Mouse (Mus musculus) lung, postnatal 0 days (tissue): ENCODE results near the gene Fxyd5. TPM values are rescaled to one million over a fixed set of nuclear protein-coding genes. Genes with fewer than 3 reads are reported as not detected.

Source experiments
- ATAC-seq: fragments of 200-750 bp; cut with Nextera tagmentation; 2 replicates; pipeline ENCODE4 v1.8.0; 2017; ENCODE audit warnings: moderate library complexity
- DNase-seq: peaks from one replicate; pipeline ENCODE4 v3.0.0-alpha.2; 2016; ENCODE audit warnings: low spot score
- H3K27ac ChIP-seq: fragments of 300-500 bp; sonication (generic); 2 replicates; pipeline ENCODE4 v1.5.1; 2014; ENCODE audit warnings: antibody characterized with exemption, mild to moderate bottlenecking, low read length, mixed read lengths
- H3K27me3 ChIP-seq: fragments of 300-500 bp; sonication (generic); replicated peaks from 2 replicates; pipeline ENCODE4 v1.6.1; 2014; ENCODE audit warnings: low read length, mixed read lengths; ENCODE audit not compliant: insufficient read depth
- H3K36me3 ChIP-seq: fragments of 300-500 bp; sonication (generic); 2 replicates; pipeline ENCODE4 v1.6.1; 2014; ENCODE audit warnings: low read length, mixed read lengths; ENCODE audit not compliant: insufficient read depth
- H3K4me1 ChIP-seq: fragments of 300-500 bp; sonication (generic); 2 replicates; pipeline ENCODE4 v1.6.1; 2014; ENCODE audit warnings: antibody characterized with exemption, low read depth, low read length, mixed read lengths; ENCODE audit not compliant: insufficient read depth
- H3K4me2 ChIP-seq: fragments of 300-500 bp; sonication (generic); replicated peaks from 2 replicates; pipeline ENCODE4 v1.6.1; 2014; ENCODE audit warnings: low read depth, mild to moderate bottlenecking, low read length, moderate library complexity, mixed read lengths
- H3K4me3 ChIP-seq: fragments of 300-500 bp; sonication (generic); 2 replicates; pipeline ENCODE4 v1.5.1; 2014; ENCODE audit warnings: low read depth, low read length
- H3K9ac ChIP-seq: fragments of 300-500 bp; sonication (generic); replicated peaks from 2 replicates; pipeline ENCODE4 v1.6.1; 2014; ENCODE audit warnings: low read depth, mild to moderate bottlenecking
- H3K9me3 ChIP-seq: fragments of 300-500 bp; sonication (generic); 2 replicates; pipeline ENCODE4 v1.6.1; 2016; ENCODE audit warnings: low read length, mixed read lengths
- CTCF ChIP-seq: IDR thresholded peaks from 2 replicates; pipeline ENCODE4 v1.5.1; 2016; ENCODE audit warnings: antibody characterized with exemption, mild to moderate bottlenecking
- EP300 ChIP-seq: IDR thresholded peaks from 2 replicates; pipeline ENCODE4 v1.6.1; 2016; ENCODE audit warnings: antibody characterized with exemption, mild to moderate bottlenecking, control low read depth
- WGBS: fragments of 180-500 bp; shearing (Covaris S2); extraction: QIAGEN DNeasy Blood & Tissue Kit; methylation state at CpG from one replicate; pipeline ENCODE4 v1.1.7; 2014; 5-methylcytosine and 5-hydroxymethylcytosine counted together
- polyA plus RNA-seq: library from polyadenylated mRNA; unstranded; fragments of >200 nt; fragmentation: Nextera tagmentation; extraction: Ambion mirVana; gene quantifications from 2 replicates; pipeline ENCODE4 v1.2.1, GENCODE M21; 2015

Fxyd5 gene
- polyA plus RNA-seq, 1 experiment from 2014 or later, result 206 TPM

DNA sequence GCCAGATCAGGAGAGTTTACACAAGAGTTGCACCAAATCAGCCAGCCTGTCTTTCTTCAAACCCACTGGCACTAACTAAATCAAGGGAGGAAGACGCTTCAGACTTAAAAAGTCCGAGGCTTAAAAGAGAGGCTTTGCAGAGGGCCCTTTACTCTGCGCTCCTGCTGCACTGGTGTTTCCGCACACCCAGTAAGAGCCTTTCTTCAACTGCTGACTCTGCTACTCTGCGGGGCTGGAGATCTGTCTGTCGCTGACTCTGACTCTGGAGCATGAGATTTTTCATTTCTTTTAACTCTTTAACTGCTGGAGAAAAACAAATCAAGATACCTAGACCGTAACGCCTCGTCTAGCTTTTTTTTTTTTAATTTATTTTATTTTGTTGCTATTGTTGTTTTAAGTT is 41.9 kb upstream of the Fxyd5 start:
- H3K4me2 ChIP-seq, result no peak overlapping the region
- no peak overlapping the region for H3K9ac ChIP-seq
- no peak overlapping the region for H3K4me3 ChIP-seq
- no peaks in the 10 kb centered on the region for H3K9me3 ChIP-seq
- no peak for TF ChIP-seq CTCF
- H3K4me1 ChIP-seq, result peaks cover 4% of the 10 kb centered on the region; the same call in 1 of the 2 replicates
- H3K36me3 ChIP-seq, result no peaks in the 10 kb centered on the region
- H3K27ac ChIP-seq, result no peak overlapping the region
- DNase-seq (peak; percentile 21), ATAC-seq (no peak)
- no peaks in the 10 kb centered on the region for H3K27me3 ChIP-seq
- WGBS, result 40% methylated on average over 9 of the region's 9 CpGs

GRCm38 (mm10) chr7:31082831-31083588 is 40.7 kb upstream of the Fxyd5 start:
- Histone ChIP-seq H3K4me3 (no peak overlapping the region), H3K9ac (no peak overlapping the region), H3K4me1 (peaks cover 4% of the 10 kb centered on the region; the same call in 1 of the 2 replicates), H3K27me3 (no peaks in the 10 kb centered on the region), H3K36me3 (no peaks in the 10 kb centered on the region), H3K27ac (no peak overlapping the region; the same call in 1 of the 2 replicates), H3K9me3 (no peaks in the 10 kb centered on the region), H3K4me2 (no peak overlapping the region)
- DNase-seq (peak; percentile 43), ATAC-seq (peak; percentile 52)
- TF ChIP-seq EP300 (no peak), CTCF (no peak)
- 67% methylated on average over 13 of the region's 14 CpGs for WGBS

DNA sequence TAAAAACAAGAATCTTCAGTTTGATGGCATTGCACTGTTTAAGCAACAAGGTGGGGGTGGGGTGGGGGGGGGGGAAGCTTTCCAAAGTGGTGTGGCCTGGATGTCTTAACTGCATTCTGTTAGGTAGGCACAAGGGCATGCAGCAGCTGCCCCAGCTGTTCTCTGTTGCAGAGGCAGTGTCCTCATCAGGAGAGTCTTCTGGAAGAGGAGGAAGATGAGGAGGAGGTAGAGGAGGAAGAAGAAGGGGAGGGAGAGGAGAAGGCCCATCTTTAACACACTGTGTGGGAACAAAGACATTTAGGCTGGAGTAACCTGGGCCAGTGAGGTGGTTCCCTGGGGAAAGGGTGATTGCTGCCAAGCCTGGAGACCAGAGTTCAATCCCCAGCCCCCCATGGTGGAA is 39.8 kb upstream of the Fxyd5 start:
- Histone ChIP-seq H3K4me3 (no peak overlapping the region), H3K36me3 (no peaks in the 10 kb centered on the region), H3K9me3 (no peaks in the 10 kb centered on the region), H3K9ac (no peak overlapping the region), H3K4me2 (no peak overlapping the region), H3K4me1 (peaks cover 4% of the 10 kb centered on the region; the same call in 1 of the 2 replicates), H3K27ac (no peak overlapping the region), H3K27me3 (no peaks in the 10 kb centered on the region)
- TF ChIP-seq EP300 (no peak), CTCF (no peak)
- no peak for ATAC-seq
- DNase-seq, result no peak

DNA sequence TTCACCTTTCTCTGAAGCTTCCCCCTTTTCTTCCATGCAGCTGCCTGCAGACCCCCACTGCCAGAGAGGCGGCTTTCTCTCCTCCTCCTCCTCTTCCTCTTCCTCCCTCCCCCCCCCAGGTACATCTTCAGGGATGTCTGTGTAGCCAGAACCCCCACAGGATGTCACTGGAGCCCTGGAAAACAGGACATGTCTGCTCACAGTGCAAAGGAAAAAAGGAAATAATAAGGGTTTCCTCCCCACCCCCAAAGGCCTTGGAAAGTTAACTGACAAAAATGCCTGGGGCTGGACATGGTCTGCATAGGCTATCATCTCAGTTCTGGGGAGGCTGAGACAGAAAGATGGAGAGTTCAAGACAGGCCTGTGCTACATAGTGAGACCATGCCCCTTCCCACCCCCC is 38.8 kb upstream of the Fxyd5 start:
- H3K4me2 ChIP-seq, result no peak overlapping the region
- H3K4me1 ChIP-seq, result peaks cover 4% of the 10 kb centered on the region; the same call in 1 of the 2 replicates
- ATAC-seq (no peak), DNase-seq (no peak)
- H3K27ac ChIP-seq, result no peak overlapping the region
- H3K9ac ChIP-seq, result no peak overlapping the region
- no peak overlapping the region for H3K4me3 ChIP-seq
- no peaks in the 10 kb centered on the region for H3K9me3 ChIP-seq
- no peak for TF ChIP-seq EP300
- no peak for TF ChIP-seq CTCF
- H3K27me3 ChIP-seq, result no peaks in the 10 kb centered on the region
- 22% methylated on average over 1 of the region's 1 CpGs for WGBS
- H3K36me3 ChIP-seq, result no peaks in the 10 kb centered on the region

DNA sequence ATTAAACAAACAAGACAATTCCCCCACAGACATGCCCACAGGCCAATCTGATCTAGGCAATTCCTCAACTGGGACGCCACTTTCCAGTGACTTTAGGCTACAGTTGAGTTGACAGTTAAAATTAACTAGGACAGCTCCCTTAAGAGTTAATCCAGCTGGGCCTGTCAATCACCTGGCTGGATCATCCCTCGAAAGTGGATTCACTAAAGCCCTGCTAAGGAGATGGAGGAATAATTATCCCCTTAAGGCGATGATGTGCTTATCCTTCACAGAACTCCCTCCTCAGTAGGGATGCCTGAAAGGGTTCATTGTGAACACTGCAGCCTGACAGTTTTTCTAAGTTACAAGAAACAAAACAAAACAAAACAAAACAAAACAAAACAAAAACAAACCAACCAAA is 38.3 kb upstream of the Fxyd5 start:
- ATAC-seq, result no peak
- WGBS, result 62% methylated on average over 3 of the region's 3 CpGs
- no peak overlapping the region for H3K9ac ChIP-seq
- no peak for DNase-seq
- no peak overlapping the region for H3K27ac ChIP-seq
- peaks cover 4% of the 10 kb centered on the region; the same call in 1 of the 2 replicates for H3K4me1 ChIP-seq
- H3K9me3 ChIP-seq, result no peaks in the 10 kb centered on the region
- H3K4me2 ChIP-seq, result no peak overlapping the region
- TF ChIP-seq EP300, result no peak
- no peak overlapping the region for H3K4me3 ChIP-seq
- no peaks in the 10 kb centered on the region for H3K27me3 ChIP-seq
- H3K36me3 ChIP-seq, result no peaks in the 10 kb centered on the region

- Histone ChIP-seq H3K9ac (no peak overlapping the region), H3K36me3 (no peaks in the 10 kb centered on the region), H3K27me3 (no peaks in the 10 kb centered on the region), H3K9me3 (no peaks in the 10 kb centered on the region), H3K4me3 (no peak overlapping the region), H3K4me1 (no peaks in the 10 kb centered on the region; the same call in 1 of the 2 replicates), H3K4me2 (no peak overlapping the region), H3K27ac (no peak overlapping the region)
- TF ChIP-seq EP300, result no peak
- TF ChIP-seq CTCF, result no peak
- ATAC-seq (no peak), DNase-seq (no peak)
- WGBS, result 87% methylated on average over 8 of the region's 8 CpGs
These were observed 37.4 kb upstream of the Fxyd5 start for GRCm38 (mm10) chr7:31079670-31080069.
